Mouse (Mus musculus) hindbrain, embryonic 16.5 days (tissue): ENCODE data around the gene Gm45716. TPM values are rescaled to one million over a fixed set of nuclear protein-coding genes. Genes with fewer than 3 reads are reported as not detected.

Experiments used
- ATAC-seq: fragments of 200-750 bp; cut with Nextera tagmentation; 2 replicates; pipeline ENCODE4 v1.8.0; 2017; ENCODE audit warnings: moderate TSS enrichment, moderate library complexity
- H3K27ac ChIP-seq: fragments of 300-500 bp; sonication (generic); 2 replicates; pipeline ENCODE4 v1.5.1; 2014; ENCODE audit warnings: low read depth, mild to moderate bottlenecking, control low read depth, low read length, moderate library complexity
- H3K27me3 ChIP-seq: fragments of 300-500 bp; sonication (generic); replicated peaks from 2 replicates; pipeline ENCODE4 v1.6.1; 2014; ENCODE audit warnings: low read length; ENCODE audit not compliant: control insufficient read depth, insufficient read depth
- H3K36me3 ChIP-seq: fragments of 300-500 bp; sonication (generic); 2 replicates; pipeline ENCODE4 v1.6.1; 2014; ENCODE audit warnings: mild to moderate bottlenecking, low read length, moderate library complexity, mixed read lengths; ENCODE audit not compliant: control insufficient read depth, insufficient read depth
- H3K4me1 ChIP-seq: fragments of 300-500 bp; sonication (generic); 2 replicates; pipeline ENCODE4 v1.6.1; 2014; ENCODE audit warnings: low read depth, low read length; ENCODE audit not compliant: control insufficient read depth, insufficient read depth
- H3K4me2 ChIP-seq: fragments of 300-500 bp; sonication (generic); 2 replicates; pipeline ENCODE4 v1.6.1; 2014; ENCODE audit warnings: mild to moderate bottlenecking, low read length, control low read depth, moderate library complexity
- H3K4me3 ChIP-seq: fragments of 300-500 bp; sonication (generic); 2 replicates; pipeline ENCODE4 v1.5.1; 2014; ENCODE audit warnings: mild to moderate bottlenecking, low read length, control low read depth, moderate library complexity
- H3K9ac ChIP-seq: fragments of 300-500 bp; sonication (generic); 2 replicates; pipeline ENCODE4 v1.6.1; 2014; ENCODE audit warnings: low read depth, mild to moderate bottlenecking, control low read depth, low read length, moderate library complexity
- H3K9me3 ChIP-seq: fragments of 300-500 bp; sonication (generic); 2 replicates; pipeline ENCODE4 v1.6.1; 2014; ENCODE audit warnings: mild to moderate bottlenecking, low read length, moderate library complexity; ENCODE audit not compliant: control insufficient read depth
- WGBS: fragments of 180-500 bp; shearing (Covaris S2); extraction: QIAGEN DNeasy Blood & Tissue Kit; methylation state at CpG from one replicate; pipeline ENCODE4 v1.1.7; 2014; 5-methylcytosine and 5-hydroxymethylcytosine counted together
- polyA plus RNA-seq: library from polyadenylated mRNA; unstranded; fragments of >200 nt; fragmentation: Nextera tagmentation; extraction: Ambion mirVana; gene quantifications from 2 replicates; pipeline ENCODE4 v1.2.1, GENCODE M21; 2015

Gm45716 gene
- polyA plus RNA-seq, 1 experiment from 2014 or later: 19.1 TPM

GRCm38 (mm10) chr11:90240652-90241330 lies 53.3 kb downstream of the Gm45716 start:
- WGBS: 28% methylated on average over 6 of the region's 6 CpGs
- no peak overlapping the region for H3K27ac ChIP-seq
- H3K4me2 ChIP-seq: no peak overlapping the region
- H3K4me1 ChIP-seq: no peaks in the 10 kb centered on the region
- H3K9ac ChIP-seq: no peak overlapping the region
- no peak overlapping the region for H3K4me3 ChIP-seq
- no peak for ATAC-seq
- no peaks in the 10 kb centered on the region for H3K9me3 ChIP-seq
- H3K36me3 ChIP-seq: no peaks in the 10 kb centered on the region
- H3K27me3 ChIP-seq: no peaks in the 10 kb centered on the region

- Histone ChIP-seq H3K36me3 (no peaks in the 10 kb centered on the region), H3K4me1 (no peaks in the 10 kb centered on the region), H3K27ac (no peak overlapping the region), H3K9ac (no peak overlapping the region), H3K4me2 (no peak overlapping the region), H3K9me3 (no peaks in the 10 kb centered on the region), H3K27me3 (no peaks in the 10 kb centered on the region), H3K4me3 (no peak overlapping the region)
- ATAC-seq: no peak
- 85% methylated on average over 2 of the region's 2 CpGs for WGBS
Observed at GRCm38 (mm10) chr11:90241874-90242273, 54.4 kb downstream of the Gm45716 start.

- Histone ChIP-seq H3K27me3 (no peaks in the 10 kb centered on the region), H3K27ac (no peak overlapping the region), H3K4me3 (no peak overlapping the region), H3K9ac (no peak overlapping the region), H3K36me3 (no peaks in the 10 kb centered on the region), H3K4me1 (no peaks in the 10 kb centered on the region), H3K4me2 (no peak overlapping the region), H3K9me3 (no peaks in the 10 kb centered on the region)
- no peak for ATAC-seq
- 86% methylated on average over 2 of the region's 2 CpGs for WGBS
Observed at GRCm38 (mm10) chr11:90243300-90243699, 55.8 kb downstream of the Gm45716 start.

GRCm38 (mm10) chr11:90245630-90246029 lies 58.1 kb downstream of the Gm45716 start:
- WGBS: 82% methylated on average over 6 of the region's 6 CpGs
- Histone ChIP-seq H3K4me3 (no peak overlapping the region), H3K4me2 (no peak overlapping the region), H3K27me3 (no peaks in the 10 kb centered on the region), H3K9ac (no peak overlapping the region), H3K36me3 (no peaks in the 10 kb centered on the region), H3K27ac (no peak overlapping the region), H3K4me1 (peaks cover 5% of the 10 kb centered on the region; the same call in 1 of the 2 replicates), H3K9me3 (no peaks in the 10 kb centered on the region)
- ATAC-seq: no peak

- Histone ChIP-seq H3K27ac (no peak overlapping the region), H3K9me3 (no peaks in the 10 kb centered on the region), H3K4me1 (peaks cover 10% of the 10 kb centered on the region), H3K4me3 (no peak overlapping the region), H3K27me3 (no peaks in the 10 kb centered on the region), H3K9ac (no peak overlapping the region), H3K36me3 (no peaks in the 10 kb centered on the region), H3K4me2 (no peak overlapping the region)
- ATAC-seq: no peak
- 88% methylated on average over 4 of the region's 4 CpGs for WGBS
Observed at GRCm38 (mm10) chr11:90246676-90247075, 59.2 kb downstream of the Gm45716 start.

- Histone ChIP-seq H3K9me3 (no peaks in the 10 kb centered on the region), H3K4me1 (peaks cover 19% of the 10 kb centered on the region), H3K4me3 (no peak overlapping the region), H3K36me3 (no peaks in the 10 kb centered on the region), H3K4me2 (no peak overlapping the region), H3K9ac (no peak overlapping the region), H3K27me3 (no peaks in the 10 kb centered on the region), H3K27ac (no peak overlapping the region)
- 78% methylated on average over 4 of the region's 4 CpGs for WGBS
- ATAC-seq: no peak
Observed at GRCm38 (mm10) chr11:90247793-90248192, 60.3 kb downstream of the Gm45716 start.

- peak; percentile 99 for ATAC-seq
- Histone ChIP-seq H3K27ac (peak within 1 kb of the TSS; percentile 95), H3K4me2 (peak within 1 kb of the TSS; percentile 73), H3K9ac (peak within 1 kb of the TSS; percentile 95), H3K27me3 (no peaks in the 10 kb centered on the region), H3K4me1 (peaks cover 19% of the 10 kb centered on the region), H3K4me3 (peak within 1 kb of the TSS; percentile 87), H3K36me3 (no peaks in the 10 kb centered on the region), H3K9me3 (no peaks in the 10 kb centered on the region)
- WGBS: under 1% methylated on average over 23 of the region's 51 CpGs
Observed at GRCm38 (mm10) chr11:90249025-90249650, 61.7 kb downstream of the Gm45716 start, which contains the start of gene Mmd. Mmd (plus strand) TSS chr11:90249456.

GRCm38 (mm10) chr11:90249701-90250141 lies 62.2 kb downstream of the Gm45716 start:
- H3K27ac ChIP-seq: peak overlapping the region; percentile 95
- H3K36me3 ChIP-seq: no peaks in the 10 kb centered on the region
- peaks cover 19% of the 10 kb centered on the region for H3K4me1 ChIP-seq
- peak overlapping the region; percentile 73 for H3K4me2 ChIP-seq
- ATAC-seq: peak; percentile 31
- H3K4me3 ChIP-seq: peak overlapping the region; percentile 87
- no peaks in the 10 kb centered on the region for H3K27me3 ChIP-seq
- under 1% methylated on average over 22 of the region's 22 CpGs for WGBS
- no peaks in the 10 kb centered on the region for H3K9me3 ChIP-seq
- peak overlapping the region; percentile 95 for H3K9ac ChIP-seq

- H3K9me3 ChIP-seq: no peaks in the 10 kb centered on the region
- peak overlapping the region; percentile 95 for H3K9ac ChIP-seq
- no peaks in the 10 kb centered on the region for H3K36me3 ChIP-seq
- peak overlapping the region; percentile 95 for H3K27ac ChIP-seq
- H3K4me3 ChIP-seq: peak overlapping the region; percentile 87
- no peak for ATAC-seq
- no peaks in the 10 kb centered on the region for H3K27me3 ChIP-seq
- H3K4me2 ChIP-seq: peak overlapping the region; percentile 73
- WGBS: 2% methylated on average over 9 of the region's 9 CpGs
- H3K4me1 ChIP-seq: peaks cover 19% of the 10 kb centered on the region
Observed at GRCm38 (mm10) chr11:90250189-90250588, 62.7 kb downstream of the Gm45716 start.
